Mouse (Mus musculus): ENCODE results near the gene Fa2h. TPM values are rescaled to one million over a fixed set of nuclear protein-coding genes. Genes with fewer than 3 reads are reported as not detected.

The Fa2h gene
- polyA plus RNA-seq, 1 experiment = 0.54 TPM

DNA sequence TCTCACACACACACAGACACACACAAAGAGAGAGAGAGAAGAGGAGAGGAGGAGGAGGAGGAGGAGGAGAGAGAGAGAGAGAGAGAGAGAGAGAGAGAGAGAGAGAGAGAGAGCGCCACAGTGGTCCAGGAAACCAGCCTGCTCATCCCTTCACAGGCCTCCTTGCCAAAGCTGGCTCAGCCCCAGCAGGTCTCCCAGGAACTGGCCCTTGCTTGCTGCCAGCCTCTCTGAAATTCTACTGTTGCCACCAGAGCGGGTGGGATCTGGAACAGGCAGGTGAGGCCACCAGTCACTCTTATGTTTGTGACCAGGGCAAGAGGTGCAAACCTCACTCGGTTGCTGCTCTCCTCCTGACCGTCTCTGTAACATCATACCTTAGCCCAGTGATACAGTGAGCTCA is 36.2 kb downstream of the Fa2h start:
- no peaks in the 10 kb centered on the region for H3K79me2 ChIP-seq (ENCODE audit: control insufficient read depth, insufficient read depth)
- no peak overlapping the region for H3ac ChIP-seq (ENCODE audit: control insufficient read depth, insufficient read length)
- TF ChIP-seq TCF3 (IDR thresholded peaks at IDR 0.05; ENCODE audit: insufficient read length, low read depth) (no peak), USF1 (IDR thresholded peaks at IDR 0.05; ENCODE audit: low read depth) (no peak), E2F4 (IDR thresholded peaks at IDR 0.05; ENCODE audit: insufficient read depth) (no peak), CEBPB (IDR thresholded peaks at IDR 0.05; ENCODE audit: insufficient read depth, poor library complexity, severe bottlenecking) (no peak), POLR2A (IDR thresholded peaks at IDR 0.05; ENCODE audit: insufficient read length, low read depth) (no peak), SRF (IDR thresholded peaks at IDR 0.05; ENCODE audit: control insufficient read depth, insufficient read length, low read depth) (no peak), MYOG (IDR thresholded peaks at IDR 0.05; ENCODE audit: control insufficient read depth in 1 of 3, insufficient read depth in 1 of 3, insufficient read length in 2 of 3, low read depth in 2 of 3) (no peak), MYOD1 (IDR thresholded peaks at IDR 0.05; ENCODE audit: control insufficient read depth in 1 of 3, insufficient read length in 2 of 3, low read depth in 2 of 3) (no peak), REST (IDR thresholded peaks at IDR 0.05; ENCODE audit: insufficient read depth, insufficient read length) (no peak), POLR2AphosphoS2 (IDR thresholded peaks at IDR 0.05; ENCODE audit: insufficient read length, low read depth) (no peak), MAX (IDR thresholded peaks at IDR 0.05; ENCODE audit: low read depth) (no peak), TCF12 (IDR thresholded peaks at IDR 0.05; ENCODE audit: insufficient read depth, poor library complexity, severe bottlenecking) (no peak)
- H3K36me3 ChIP-seq (ENCODE audit: control insufficient read depth, insufficient read depth) = no peaks in the 10 kb centered on the region
- no peak overlapping the region for H3K4me2 ChIP-seq (ENCODE audit: low read depth)
- H3K4me3 ChIP-seq = no peak overlapping the region
- H3K27me3 ChIP-seq (ENCODE audit: control insufficient read depth, insufficient read depth, insufficient read length) = peaks cover 7% of the 10 kb centered on the region

DNA sequence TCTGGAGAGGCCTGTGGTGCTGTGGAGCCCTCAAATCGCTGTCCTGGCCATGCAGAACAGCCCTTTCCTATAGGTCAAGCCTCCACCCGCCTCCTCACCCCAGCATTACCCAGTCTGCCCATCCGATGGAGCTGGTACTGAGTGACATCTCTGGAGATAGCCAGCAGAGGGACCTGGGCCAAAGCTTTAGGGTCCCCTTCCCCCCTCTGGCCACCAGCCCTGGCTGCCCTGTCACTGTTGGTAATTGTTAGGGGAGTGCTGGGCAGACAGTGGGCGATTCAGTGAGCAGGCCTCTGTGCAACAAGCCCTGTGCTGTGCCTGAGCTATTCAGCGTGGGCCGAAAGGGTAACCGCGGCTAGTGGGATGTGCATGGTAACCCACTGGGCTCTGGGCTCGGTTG is 40.1 kb downstream of the Fa2h start:
- no peak for TF ChIP-seq REST (IDR thresholded peaks at IDR 0.05; ENCODE audit: insufficient read depth, insufficient read length)
- TF ChIP-seq TCF3 (IDR thresholded peaks at IDR 0.05; ENCODE audit: insufficient read length, low read depth) = no peak
- no peak for TF ChIP-seq MAX (IDR thresholded peaks at IDR 0.05; ENCODE audit: low read depth)
- no peak for TF ChIP-seq MYOG (IDR thresholded peaks at IDR 0.05; ENCODE audit: control insufficient read depth in 1 of 3, insufficient read depth in 1 of 3, insufficient read length in 2 of 3, low read depth in 2 of 3)
- no peak for TF ChIP-seq CEBPB (IDR thresholded peaks at IDR 0.05; ENCODE audit: insufficient read depth, poor library complexity, severe bottlenecking)
- no peak for TF ChIP-seq USF1 (IDR thresholded peaks at IDR 0.05; ENCODE audit: low read depth)
- TF ChIP-seq POLR2AphosphoS2 (IDR thresholded peaks at IDR 0.05; ENCODE audit: insufficient read length, low read depth) = no peak
- no peak overlapping the region for H3K4me2 ChIP-seq (ENCODE audit: low read depth)
- no peak overlapping the region for H3ac ChIP-seq (ENCODE audit: control insufficient read depth, insufficient read length)
- H3K79me2 ChIP-seq (ENCODE audit: control insufficient read depth, insufficient read depth) = no peaks in the 10 kb centered on the region
- H3K4me3 ChIP-seq = no peak overlapping the region
- H3K27me3 ChIP-seq (ENCODE audit: control insufficient read depth, insufficient read depth, insufficient read length) = no peaks in the 10 kb centered on the region
- H3K36me3 ChIP-seq (ENCODE audit: control insufficient read depth, insufficient read depth) = no peaks in the 10 kb centered on the region

- TF ChIP-seq TCF3 (IDR thresholded peaks at IDR 0.05; ENCODE audit: insufficient read length, low read depth) = no peak
- TF ChIP-seq SRF (IDR thresholded peaks at IDR 0.05; ENCODE audit: control insufficient read depth, insufficient read length, low read depth) = no peak
- no peak for TF ChIP-seq REST (IDR thresholded peaks at IDR 0.05; ENCODE audit: insufficient read depth, insufficient read length)
- no peak for TF ChIP-seq POLR2A (IDR thresholded peaks at IDR 0.05; ENCODE audit: insufficient read length, low read depth)
- TF ChIP-seq MYOD1 (IDR thresholded peaks at IDR 0.05; ENCODE audit: control insufficient read depth in 1 of 3, insufficient read length in 2 of 3, low read depth in 2 of 3) = no peak
- TF ChIP-seq USF1 (IDR thresholded peaks at IDR 0.05; ENCODE audit: low read depth) = no peak
- TF ChIP-seq E2F4 (IDR thresholded peaks at IDR 0.05; ENCODE audit: insufficient read depth) = no peak
- TF ChIP-seq TCF12 (IDR thresholded peaks at IDR 0.05; ENCODE audit: insufficient read depth, poor library complexity, severe bottlenecking) = no peak
- TF ChIP-seq CEBPB (IDR thresholded peaks at IDR 0.05; ENCODE audit: insufficient read depth, poor library complexity, severe bottlenecking) = no peak
- TF ChIP-seq MAX (IDR thresholded peaks at IDR 0.05; ENCODE audit: low read depth) = no peak
- TF ChIP-seq POLR2AphosphoS2 (IDR thresholded peaks at IDR 0.05; ENCODE audit: insufficient read length, low read depth) = no peak
- Histone ChIP-seq H3K27me3 (ENCODE audit: control insufficient read depth, insufficient read depth, insufficient read length) (no peaks in the 10 kb centered on the region), H3K79me2 (ENCODE audit: control insufficient read depth, insufficient read depth) (no peaks in the 10 kb centered on the region), H3K4me3 (no peak overlapping the region), H3K36me3 (ENCODE audit: control insufficient read depth, insufficient read depth) (no peaks in the 10 kb centered on the region), H3K4me2 (ENCODE audit: low read depth) (no peak overlapping the region), H3ac (ENCODE audit: control insufficient read depth, insufficient read length) (no peak overlapping the region)
Observed at GRCm38 (mm10) chr8:111352289-111352688, 41.3 kb downstream of the Fa2h start.

- H3K27me3 ChIP-seq (ENCODE audit: control insufficient read depth, insufficient read depth, insufficient read length) = no peaks in the 10 kb centered on the region
- no peak overlapping the region for H3K4me2 ChIP-seq (ENCODE audit: low read depth)
- no peak overlapping the region for H3ac ChIP-seq (ENCODE audit: control insufficient read depth, insufficient read length)
- no peak overlapping the region for H3K4me3 ChIP-seq
- H3K79me2 ChIP-seq (ENCODE audit: control insufficient read depth, insufficient read depth) = no peaks in the 10 kb centered on the region
- no peak for TF ChIP-seq REST (IDR thresholded peaks at IDR 0.05; ENCODE audit: insufficient read depth, insufficient read length)
- TF ChIP-seq USF1 (IDR thresholded peaks at IDR 0.05; ENCODE audit: low read depth) = no peak
- no peak for TF ChIP-seq SRF (IDR thresholded peaks at IDR 0.05; ENCODE audit: control insufficient read depth, insufficient read length, low read depth)
- no peak for TF ChIP-seq TCF12 (IDR thresholded peaks at IDR 0.05; ENCODE audit: insufficient read depth, poor library complexity, severe bottlenecking)
- TF ChIP-seq MAX (IDR thresholded peaks at IDR 0.05; ENCODE audit: low read depth) = no peak
- no peak for TF ChIP-seq TCF3 (IDR thresholded peaks at IDR 0.05; ENCODE audit: insufficient read length, low read depth)
- no peak for TF ChIP-seq CEBPB (IDR thresholded peaks at IDR 0.05; ENCODE audit: insufficient read depth, poor library complexity, severe bottlenecking)
- no peak for TF ChIP-seq E2F4 (IDR thresholded peaks at IDR 0.05; ENCODE audit: insufficient read depth)
- H3K36me3 ChIP-seq (ENCODE audit: control insufficient read depth, insufficient read depth) = no peaks in the 10 kb centered on the region
Observed at GRCm38 (mm10) chr8:111350577-111350976, 43.0 kb downstream of the Fa2h start.

DNA sequence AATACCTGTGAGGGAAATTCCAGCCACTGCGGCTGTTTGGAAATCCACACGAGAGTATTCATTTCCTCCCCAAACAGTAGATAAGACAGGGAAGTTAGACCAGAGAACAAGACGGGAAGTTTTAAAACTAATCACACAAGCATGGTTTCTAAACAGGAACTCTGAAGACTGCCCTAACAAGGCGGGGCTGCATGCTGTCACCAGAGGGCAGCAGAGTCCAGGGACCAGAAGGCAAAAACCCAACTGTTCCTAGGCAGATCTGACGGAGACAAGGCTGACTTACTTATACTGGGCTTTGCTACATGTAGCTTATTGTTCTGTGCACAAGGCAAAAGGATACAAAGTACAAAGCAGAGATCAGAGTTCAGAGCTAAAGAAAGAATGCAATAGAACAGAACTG is 50.4 kb downstream of the Fa2h start:
- Histone ChIP-seq H3K36me3 (ENCODE audit: control insufficient read depth, insufficient read depth) (no peaks in the 10 kb centered on the region), H3K27me3 (ENCODE audit: control insufficient read depth, insufficient read depth, insufficient read length) (no peaks in the 10 kb centered on the region), H3K79me2 (ENCODE audit: control insufficient read depth, insufficient read depth) (no peaks in the 10 kb centered on the region), H3K4me2 (ENCODE audit: low read depth) (no peak overlapping the region), H3K4me3 (no peak overlapping the region), H3ac (ENCODE audit: control insufficient read depth, insufficient read length) (no peak overlapping the region)
- TF ChIP-seq TCF3 (IDR thresholded peaks at IDR 0.05; ENCODE audit: insufficient read length, low read depth) (no peak), MYOG (IDR thresholded peaks at IDR 0.05; ENCODE audit: control insufficient read depth in 1 of 3, insufficient read depth in 1 of 3, insufficient read length in 2 of 3, low read depth in 2 of 3) (no peak), POLR2AphosphoS2 (IDR thresholded peaks at IDR 0.05; ENCODE audit: insufficient read length, low read depth) (no peak), REST (IDR thresholded peaks at IDR 0.05; ENCODE audit: insufficient read depth, insufficient read length) (no peak), MAX (IDR thresholded peaks at IDR 0.05; ENCODE audit: low read depth) (no peak), USF1 (IDR thresholded peaks at IDR 0.05; ENCODE audit: low read depth) (no peak), MYOD1 (IDR thresholded peaks at IDR 0.05; ENCODE audit: control insufficient read depth in 1 of 3, insufficient read length in 2 of 3, low read depth in 2 of 3) (no peak), TCF12 (IDR thresholded peaks at IDR 0.05; ENCODE audit: insufficient read depth, poor library complexity, severe bottlenecking) (no peak)

All from myocyte (in vitro differentiated cells).